Mouse (Mus musculus) thymus, postnatal 4 days (tissue): Measurements from ENCODE around the gene Ltbp3.
A peak's percentile ranks its signal among the peaks of the same experiment; 100 is the strongest.

ENCODE experiments used
- DNase-seq: peaks from one replicate; pipeline ENCODE4 v3.0.0; 2021

Gene Ltbp3

GRCm38 (mm10) chr19:5724549-5724941, 16.2 kb upstream of the Ltbp3 start:
- DNase-seq, result peak; percentile 38

GRCm38 (mm10) chr19:5725029-5725707, 15.5 kb upstream of the Ltbp3 start:
- DNase-seq, result no peak

GRCm38 (mm10) chr19:5725767-5726515, 14.8 kb upstream of the Ltbp3 start, which contains the start of gene Ehbp1l1:
Gene Ehbp1l1 (minus strand): TSS chr19:5726317.
- DNase-seq, result peak; percentile 87

- DNase-seq, result no peak
These were observed 13.6 kb upstream of the Ltbp3 start for GRCm38 (mm10) chr19:5726961-5727578.

GRCm38 (mm10) chr19:5727701-5728100, 13.0 kb upstream of the Ltbp3 start:
- peak; percentile 95 for DNase-seq

- peak; percentile 77 for DNase-seq
These were observed 11.9 kb upstream of the Ltbp3 start for GRCm38 (mm10) chr19:5728631-5729443.

GRCm38 (mm10) chr19:5729444-5729815, 11.3 kb upstream of the Ltbp3 start, which contains the start of gene Fam89b:
Gene Fam89b (minus strand): TSS chr19:5729653.
- DNase-seq, result peak; percentile 92

- peak; percentile 70 for DNase-seq
These were observed 10.2 kb upstream of the Ltbp3 start for GRCm38 (mm10) chr19:5730314-5731186.

GRCm38 (mm10) chr19:5731264-5731978, 9.3 kb upstream of the Ltbp3 start:
- DNase-seq, result peak; percentile 89

- DNase-seq, result no peak
These were observed 6.4 kb upstream of the Ltbp3 start for GRCm38 (mm10) chr19:5734325-5734724.

GRCm38 (mm10) chr19:5739446-5739845, 1.3 kb upstream of the Ltbp3 start:
- no peak for DNase-seq

- DNase-seq, result peak; percentile 26
These were observed 1.0 kb downstream of the Ltbp3 start for GRCm38 (mm10) chr19:5741641-5742240.

GRCm38 (mm10) chr19:5742241-5742641, 1.5 kb downstream of the Ltbp3 start:
- DNase-seq, result no peak

GRCm38 (mm10) chr19:5743576-5743975, 2.9 kb downstream of the Ltbp3 start:
- no peak for DNase-seq

- peak; percentile 64 for DNase-seq
These were observed 5.3 kb downstream of the Ltbp3 start for GRCm38 (mm10) chr19:5745756-5746710.

- DNase-seq, result no peak
These were observed 6.2 kb downstream of the Ltbp3 start for GRCm38 (mm10) chr19:5746907-5747363.

- no peak for DNase-seq
These were observed 8.8 kb downstream of the Ltbp3 start for GRCm38 (mm10) chr19:5749476-5749875.

GRCm38 (mm10) chr19:5750951-5751350, 10.2 kb downstream of the Ltbp3 start:
- no peak for DNase-seq

- peak; percentile 83 for DNase-seq
These were observed 11.0 kb downstream of the Ltbp3 start for GRCm38 (mm10) chr19:5751742-5752141.
